Mouse (Mus musculus): Measurements from ENCODE around the gene Lefty2. TPM values are rescaled to one million over a fixed set of nuclear protein-coding genes. Genes with fewer than 3 reads are reported as not detected.
"Not testable (repeated sequence)": the region's sequence is repeated elsewhere in the genome, so short reads cannot be mapped to it uniquely, and the experiment has no call there.

The Lefty2 gene
- total RNA-seq, 2 experiments from 2014 or later: not detected

DNA sequence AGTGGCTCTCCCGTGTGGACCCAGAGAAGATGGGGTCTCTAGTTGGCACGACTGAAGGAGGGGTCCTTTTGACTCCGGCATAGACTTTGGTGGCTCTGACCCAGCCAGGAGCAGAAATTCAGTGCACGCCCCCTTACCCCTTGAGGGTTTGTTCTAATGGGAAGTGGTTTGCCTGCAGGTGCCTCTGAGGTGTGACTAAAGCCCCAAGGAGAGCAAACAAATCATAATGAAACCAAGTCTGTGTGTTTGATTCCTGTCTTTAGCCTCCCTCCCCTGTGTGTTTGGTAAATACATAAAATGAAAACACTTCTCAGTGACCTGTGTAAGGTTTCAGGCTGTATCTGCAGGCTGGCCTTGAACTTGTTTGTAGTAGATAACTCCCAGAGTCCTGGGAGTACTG is 33.4 kb downstream of the Lefty2 start:
- ATAC-seq (replicated peaks; ENCODE audit: low FRiP score, low TSS enrichment, poor library complexity, severe bottlenecking): no peak

DNA sequence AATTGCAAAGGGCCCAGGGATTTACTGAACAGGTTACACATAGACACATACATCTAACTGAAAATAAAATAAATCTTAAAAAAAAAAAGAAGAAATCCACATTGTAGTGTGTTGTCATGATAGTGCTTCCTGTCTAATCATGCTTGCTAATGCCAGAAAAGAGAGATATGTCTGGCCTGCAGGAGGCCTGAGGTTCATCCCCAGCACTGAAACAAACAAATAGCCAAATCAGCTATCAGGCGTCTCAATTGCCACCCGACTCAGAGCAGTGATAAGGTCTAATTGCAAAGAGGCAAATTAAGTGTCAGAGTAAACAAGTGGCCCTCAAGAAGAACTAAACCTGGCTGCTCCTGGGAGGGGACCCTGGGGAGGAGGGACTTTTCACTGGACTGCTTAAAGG is 36.7 kb downstream of the Lefty2 start:
- ATAC-seq (replicated peaks; ENCODE audit: low FRiP score, low TSS enrichment, poor library complexity, severe bottlenecking): peak; percentile 69

DNA sequence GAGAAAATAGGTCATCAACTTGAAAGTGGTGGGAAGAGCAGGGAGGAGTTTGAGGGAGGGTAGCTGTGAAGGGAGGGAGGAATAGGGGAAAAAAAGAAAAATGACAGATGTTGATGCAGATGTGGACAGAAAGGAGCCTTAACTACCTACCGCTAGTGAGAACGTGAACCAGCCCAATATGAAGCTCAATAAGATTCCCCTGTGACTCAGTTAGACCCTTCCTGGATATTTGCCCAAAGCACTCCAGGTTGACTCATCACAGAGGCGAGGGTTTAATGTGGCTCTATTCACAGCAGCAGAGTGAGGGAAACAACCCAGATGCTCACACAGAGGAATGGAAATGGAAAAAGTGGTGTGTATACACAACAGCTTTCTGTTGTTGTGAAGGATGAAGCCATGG is 38.2 kb downstream of the Lefty2 start:
- no peak for ATAC-seq (replicated peaks; ENCODE audit: low FRiP score, low TSS enrichment, poor library complexity, severe bottlenecking)

DNA sequence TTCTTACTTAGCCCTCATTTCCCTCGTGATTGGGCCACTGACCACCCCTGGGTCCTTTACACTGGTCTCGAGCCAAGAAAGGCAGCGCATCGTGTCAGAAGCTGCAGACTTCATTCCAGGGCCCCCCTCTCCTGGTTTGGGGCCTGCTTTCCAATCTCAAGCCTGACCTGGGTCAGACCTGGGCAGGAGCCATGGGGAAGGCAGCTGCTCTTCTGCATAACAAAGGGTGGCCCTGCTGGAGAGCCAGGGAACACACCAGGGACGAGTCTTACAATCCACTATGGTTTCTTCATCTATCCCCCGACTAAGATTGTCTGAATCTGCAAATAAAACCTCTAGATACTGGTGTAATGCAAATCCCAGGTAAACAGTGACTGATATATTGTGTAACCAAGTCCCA is 40.8 kb downstream of the Lefty2 start:
- no peak for ATAC-seq (replicated peaks; ENCODE audit: low FRiP score, low TSS enrichment, poor library complexity, severe bottlenecking)

DNA sequence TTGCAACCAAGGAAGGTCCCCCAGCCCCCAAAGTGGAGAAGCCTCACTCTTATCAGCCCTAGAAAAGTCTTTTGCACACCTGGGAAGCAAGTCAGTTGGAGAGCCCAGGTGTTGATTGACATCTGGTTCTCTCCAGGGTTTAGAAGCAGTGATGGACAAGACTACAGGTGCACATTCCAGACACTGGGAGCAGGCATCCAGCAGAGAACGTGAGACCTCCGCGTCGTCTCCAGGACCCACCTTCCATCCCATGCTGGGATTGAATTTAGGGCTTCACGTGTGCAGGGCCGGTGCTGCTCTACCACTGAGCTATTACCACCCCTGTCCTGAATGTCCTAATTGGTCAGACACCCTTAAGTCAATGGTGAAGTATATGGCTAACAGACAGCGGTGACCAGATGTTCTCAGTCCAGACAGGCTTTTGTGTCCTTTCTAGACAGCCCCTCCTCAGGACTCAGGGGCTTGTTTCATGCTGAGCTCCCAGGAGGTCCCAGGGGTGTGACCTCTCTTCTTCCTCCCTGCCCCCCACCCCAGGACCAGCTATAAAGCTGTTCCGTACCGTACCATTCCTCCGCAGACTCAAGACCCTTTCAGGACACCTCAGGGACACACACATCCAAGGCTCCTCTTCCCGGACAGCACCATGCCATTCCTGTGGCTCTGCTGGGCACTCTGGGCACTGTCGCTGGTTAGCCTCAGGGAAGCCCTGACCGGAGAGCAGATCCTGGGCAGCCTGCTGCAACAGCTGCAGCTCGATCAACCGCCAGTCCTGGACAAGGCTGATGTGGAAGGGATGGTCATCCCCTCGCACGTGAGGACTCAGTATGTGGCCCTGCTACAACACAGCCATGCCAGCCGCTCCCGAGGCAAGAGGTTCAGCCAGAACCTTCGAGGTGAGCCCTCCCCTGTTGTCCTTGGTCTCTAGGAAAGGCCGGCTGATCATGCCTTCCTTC is 41.8 kb downstream of the Lefty2 start, which contains the start of gene Lefty1:
Gene Lefty1, plus strand, starts transcription at position 556 of the 953 bp plus-strand sequence.
- ATAC-seq (replicated peaks; ENCODE audit: low FRiP score, low TSS enrichment, poor library complexity, severe bottlenecking): no peak

DNA sequence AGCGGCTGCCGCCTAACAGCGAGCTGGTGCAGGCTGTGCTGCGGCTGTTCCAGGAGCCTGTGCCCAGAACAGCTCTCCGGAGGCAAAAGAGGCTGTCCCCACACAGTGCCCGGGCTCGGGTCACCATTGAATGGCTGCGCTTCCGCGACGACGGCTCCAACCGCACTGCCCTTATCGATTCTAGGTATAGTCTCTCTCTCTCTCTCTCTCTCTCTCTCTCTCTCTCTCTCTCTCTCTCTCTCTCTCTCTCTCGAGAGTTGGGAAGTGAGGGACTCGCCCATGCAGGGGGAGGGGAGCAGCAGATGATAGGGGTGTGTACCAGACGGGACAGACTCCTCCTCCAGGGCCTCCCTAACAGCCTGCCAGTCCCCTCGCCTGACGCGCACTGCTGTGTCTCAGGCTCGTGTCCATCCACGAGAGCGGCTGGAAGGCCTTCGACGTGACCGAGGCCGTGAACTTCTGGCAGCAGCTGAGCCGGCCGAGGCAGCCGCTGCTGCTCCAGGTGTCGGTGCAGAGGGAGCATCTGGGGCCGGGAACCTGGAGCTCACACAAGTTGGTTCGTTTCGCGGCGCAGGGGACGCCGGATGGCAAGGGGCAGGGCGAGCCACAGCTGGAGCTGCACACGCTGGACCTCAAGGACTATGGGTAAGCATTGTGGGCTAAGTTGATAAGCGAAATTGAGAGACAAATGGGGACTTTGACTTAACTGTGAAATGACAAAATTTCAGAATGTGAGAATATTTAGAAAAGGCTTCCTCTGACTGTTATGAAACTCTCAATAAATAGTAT is 43.9 kb downstream of the Lefty2 start:
- peak; percentile 94 for ATAC-seq (replicated peaks; ENCODE audit: low FRiP score, low TSS enrichment, poor library complexity, severe bottlenecking)

DNA sequence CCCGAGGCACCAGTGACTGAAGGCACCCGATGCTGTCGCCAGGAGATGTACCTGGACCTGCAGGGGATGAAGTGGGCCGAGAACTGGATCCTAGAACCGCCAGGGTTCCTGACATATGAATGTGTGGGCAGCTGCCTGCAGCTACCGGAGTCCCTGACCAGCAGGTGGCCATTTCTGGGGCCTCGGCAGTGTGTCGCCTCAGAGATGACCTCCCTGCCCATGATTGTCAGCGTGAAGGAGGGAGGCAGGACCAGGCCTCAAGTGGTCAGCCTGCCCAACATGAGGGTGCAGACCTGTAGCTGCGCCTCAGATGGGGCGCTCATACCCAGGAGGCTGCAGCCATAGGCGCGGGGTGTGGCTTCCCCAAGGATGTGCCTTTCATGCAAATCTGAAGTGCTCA is 44.7 kb downstream of the Lefty2 start:
- ATAC-seq (replicated peaks; ENCODE audit: low FRiP score, low TSS enrichment, poor library complexity, severe bottlenecking): not testable (repeated sequence)

DNA sequence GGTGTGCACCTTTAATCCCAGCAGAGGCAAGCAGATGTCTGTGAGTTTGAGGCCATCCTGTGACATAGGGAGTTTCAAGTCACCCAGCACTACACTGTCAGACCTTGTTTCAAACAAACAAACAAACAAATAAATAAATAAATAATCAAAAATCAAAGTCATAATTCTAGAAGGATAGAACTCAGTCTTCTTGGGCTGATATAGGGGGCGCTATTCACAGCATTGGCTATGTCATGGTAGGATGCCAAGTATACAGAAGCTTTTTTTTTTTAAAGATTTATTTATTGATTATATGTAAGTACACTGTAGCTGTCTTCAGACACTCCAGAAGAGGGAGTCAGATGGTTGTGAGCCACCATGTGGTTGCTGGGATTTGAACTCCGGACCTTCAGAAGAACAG is 45.9 kb downstream of the Lefty2 start:
- ATAC-seq (replicated peaks; ENCODE audit: low FRiP score, low TSS enrichment, poor library complexity, severe bottlenecking): not testable (repeated sequence)

DNA sequence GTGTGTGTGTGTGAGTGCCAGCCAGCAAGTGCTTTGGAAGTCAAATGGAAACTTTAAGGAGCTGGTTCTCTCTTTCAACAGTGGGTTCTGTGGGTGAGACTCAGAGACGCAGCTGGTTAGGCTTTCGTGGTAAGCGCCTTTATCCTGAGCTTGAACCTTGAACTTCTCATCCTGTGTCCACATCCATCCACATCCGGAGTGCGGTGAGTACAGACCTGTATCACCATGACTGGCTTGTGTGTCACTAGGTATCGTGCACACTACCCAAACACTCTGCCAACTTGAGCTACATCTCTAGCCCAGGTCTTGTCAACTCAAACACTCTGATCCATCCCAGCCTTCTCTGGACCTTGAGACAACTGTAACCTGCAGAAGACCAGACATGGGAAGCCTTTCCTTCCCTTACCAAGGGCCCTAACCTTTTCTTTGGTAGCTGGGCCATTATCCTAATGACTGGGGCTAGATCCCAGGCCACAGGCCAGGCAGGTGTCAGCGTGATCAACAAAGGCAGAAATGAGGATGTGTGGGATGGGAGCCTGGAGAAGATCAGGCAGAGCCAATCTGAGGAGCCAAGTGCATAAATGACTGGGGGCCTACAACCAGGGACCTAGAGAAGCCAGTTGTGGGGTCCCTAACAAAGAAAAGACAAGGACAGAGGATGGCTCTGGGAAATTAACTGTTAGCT is 48.0 kb downstream of the Lefty2 start:
- no peak for ATAC-seq (replicated peaks; ENCODE audit: low FRiP score, low TSS enrichment, poor library complexity, severe bottlenecking)

DNA sequence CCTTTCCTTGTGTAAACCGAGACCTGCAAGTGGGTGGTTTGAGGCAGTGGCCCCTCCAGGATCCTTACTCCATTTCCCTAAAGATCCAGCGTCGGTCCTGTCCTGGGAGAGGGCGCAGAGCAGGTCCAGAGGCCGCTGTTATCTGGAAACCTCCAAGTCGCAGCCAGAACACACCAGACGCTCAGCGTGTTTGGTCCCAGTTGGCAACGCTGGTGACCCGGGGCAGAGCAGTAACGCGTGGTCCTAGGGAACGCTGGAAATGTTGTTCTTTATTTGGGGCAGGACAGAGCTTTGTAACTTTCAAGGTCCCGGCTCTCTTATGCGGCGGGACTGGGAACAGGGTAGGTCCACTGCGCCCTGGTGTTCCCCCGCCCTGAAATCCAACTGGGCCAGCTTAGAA is 48.8 kb downstream of the Lefty2 start:
- ATAC-seq (replicated peaks; ENCODE audit: low FRiP score, low TSS enrichment, poor library complexity, severe bottlenecking): 0 out of 2 replicates have a peak, but pooled peaks have one; percentile 21

DNA sequence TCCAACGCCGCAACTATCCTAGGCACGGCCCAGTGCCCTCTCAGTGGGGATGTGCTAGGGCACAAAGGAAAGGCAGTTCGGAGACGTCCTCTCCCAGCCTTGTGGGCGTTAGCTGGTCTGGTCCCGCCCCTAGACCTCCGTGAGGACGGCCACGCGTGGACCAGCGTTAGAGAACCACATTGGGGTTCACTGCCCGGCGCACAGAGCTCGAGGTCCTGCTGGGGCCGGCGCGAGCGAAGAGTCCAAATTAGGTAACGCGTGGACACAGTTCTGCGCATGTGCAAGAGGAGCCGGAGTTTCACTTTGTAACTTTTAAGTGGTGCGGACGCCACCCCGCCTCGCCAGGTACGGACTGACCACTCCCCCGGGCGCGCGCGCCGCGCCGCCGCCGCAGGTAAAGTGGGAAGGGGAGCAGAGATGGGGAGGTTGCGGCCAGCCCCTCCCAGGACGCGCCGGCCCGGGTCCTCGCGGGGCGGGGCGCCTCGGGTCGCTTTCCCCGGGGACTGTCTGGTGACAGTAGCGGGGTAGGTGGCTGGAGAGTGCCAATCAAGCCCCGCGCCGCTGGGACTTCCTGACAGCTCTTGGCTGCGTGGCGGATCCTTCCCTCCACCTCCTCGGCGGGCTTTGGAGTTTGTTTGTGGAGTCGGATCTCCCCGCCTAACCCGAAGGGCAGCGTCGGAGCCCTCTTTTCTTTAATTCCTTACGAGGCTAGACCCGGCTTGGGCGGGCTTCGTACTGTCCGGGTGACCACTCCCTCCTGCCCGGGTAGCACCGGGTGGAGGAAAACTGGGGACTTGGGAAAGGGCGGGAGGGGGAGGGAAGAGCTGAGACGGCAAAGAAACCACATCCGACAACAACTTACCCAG is 49.5 kb downstream of the Lefty2 start, which contains the start of gene Tmem63a:
Gene Tmem63a, plus strand, starts transcription at position 179 of the 866 bp plus-strand sequence.
- ATAC-seq (replicated peaks; ENCODE audit: low FRiP score, low TSS enrichment, poor library complexity, severe bottlenecking): peak; percentile 46

DNA sequence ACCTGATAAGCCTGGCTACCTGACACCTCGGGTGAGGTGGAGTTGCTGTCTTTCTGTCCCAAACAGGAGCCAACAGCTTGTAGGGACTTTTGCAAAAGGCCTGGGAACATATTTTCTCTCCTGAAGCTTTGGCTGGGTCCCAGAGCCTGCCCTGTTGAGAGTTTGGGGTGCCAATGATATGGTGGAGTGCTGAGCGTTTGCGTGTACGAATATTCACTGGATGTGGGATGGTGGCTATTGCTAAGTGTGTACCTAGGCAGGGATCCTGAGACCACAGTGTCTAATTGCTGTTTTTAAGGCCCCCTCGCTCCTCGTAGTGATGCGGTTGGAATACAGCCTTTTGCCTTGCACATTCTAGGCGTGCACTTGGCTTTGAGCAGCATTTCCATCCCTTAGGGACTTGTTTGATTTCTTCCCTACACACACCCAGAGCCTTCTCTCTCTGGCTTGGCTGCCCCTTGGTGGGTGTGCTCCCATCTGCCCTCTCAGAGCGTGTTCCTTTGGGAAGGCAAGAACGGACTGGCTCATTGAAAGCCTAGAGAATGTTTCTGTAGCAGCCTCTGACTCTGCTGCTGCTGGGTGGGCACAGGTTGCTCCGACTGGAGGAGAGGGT is 50.2 kb downstream of the Lefty2 start:
- no peak for ATAC-seq (replicated peaks; ENCODE audit: low FRiP score, low TSS enrichment, poor library complexity, severe bottlenecking)

DNA sequence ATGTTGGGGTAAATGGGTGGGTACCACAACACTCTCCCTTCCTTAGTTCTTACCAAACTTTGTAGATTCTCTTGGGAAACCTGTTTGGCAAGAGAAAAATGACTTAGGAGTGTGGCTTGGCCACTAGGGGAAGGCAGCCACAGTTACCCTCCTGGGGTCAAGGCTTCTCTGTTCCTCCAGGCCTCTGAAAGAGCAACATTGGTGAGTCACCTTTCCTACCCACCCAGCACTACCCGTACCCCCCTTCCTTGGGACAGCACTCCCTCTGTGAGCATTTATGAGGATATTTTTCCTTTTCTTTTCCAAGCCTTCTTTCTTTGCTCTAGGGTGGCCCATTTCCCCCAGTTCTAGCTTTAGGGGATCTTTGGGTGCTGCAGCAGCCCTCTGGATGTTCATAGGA is 51.0 kb downstream of the Lefty2 start:
- ATAC-seq (replicated peaks; ENCODE audit: low FRiP score, low TSS enrichment, poor library complexity, severe bottlenecking): no peak

DNA sequence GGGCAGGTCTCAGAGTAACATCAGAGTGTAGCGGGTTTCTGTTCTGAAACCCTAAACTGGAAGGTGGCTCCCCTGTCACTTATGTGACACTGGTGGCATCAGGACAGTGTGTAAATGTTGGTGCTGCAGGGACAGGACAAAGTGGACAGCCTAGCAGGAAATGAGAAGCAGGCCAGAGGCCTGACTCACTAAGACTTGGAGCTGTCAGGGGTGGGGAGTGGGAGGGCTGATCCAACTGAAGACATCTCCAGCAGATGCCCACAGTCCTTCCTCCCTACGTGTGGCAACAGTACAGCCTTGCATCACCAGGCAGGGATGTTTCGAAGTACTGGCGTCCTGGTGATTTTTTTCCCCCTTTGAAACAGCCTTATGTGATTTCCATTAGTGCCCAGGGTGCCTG is 51.6 kb downstream of the Lefty2 start:
- ATAC-seq (replicated peaks; ENCODE audit: low FRiP score, low TSS enrichment, poor library complexity, severe bottlenecking): no peak

DNA sequence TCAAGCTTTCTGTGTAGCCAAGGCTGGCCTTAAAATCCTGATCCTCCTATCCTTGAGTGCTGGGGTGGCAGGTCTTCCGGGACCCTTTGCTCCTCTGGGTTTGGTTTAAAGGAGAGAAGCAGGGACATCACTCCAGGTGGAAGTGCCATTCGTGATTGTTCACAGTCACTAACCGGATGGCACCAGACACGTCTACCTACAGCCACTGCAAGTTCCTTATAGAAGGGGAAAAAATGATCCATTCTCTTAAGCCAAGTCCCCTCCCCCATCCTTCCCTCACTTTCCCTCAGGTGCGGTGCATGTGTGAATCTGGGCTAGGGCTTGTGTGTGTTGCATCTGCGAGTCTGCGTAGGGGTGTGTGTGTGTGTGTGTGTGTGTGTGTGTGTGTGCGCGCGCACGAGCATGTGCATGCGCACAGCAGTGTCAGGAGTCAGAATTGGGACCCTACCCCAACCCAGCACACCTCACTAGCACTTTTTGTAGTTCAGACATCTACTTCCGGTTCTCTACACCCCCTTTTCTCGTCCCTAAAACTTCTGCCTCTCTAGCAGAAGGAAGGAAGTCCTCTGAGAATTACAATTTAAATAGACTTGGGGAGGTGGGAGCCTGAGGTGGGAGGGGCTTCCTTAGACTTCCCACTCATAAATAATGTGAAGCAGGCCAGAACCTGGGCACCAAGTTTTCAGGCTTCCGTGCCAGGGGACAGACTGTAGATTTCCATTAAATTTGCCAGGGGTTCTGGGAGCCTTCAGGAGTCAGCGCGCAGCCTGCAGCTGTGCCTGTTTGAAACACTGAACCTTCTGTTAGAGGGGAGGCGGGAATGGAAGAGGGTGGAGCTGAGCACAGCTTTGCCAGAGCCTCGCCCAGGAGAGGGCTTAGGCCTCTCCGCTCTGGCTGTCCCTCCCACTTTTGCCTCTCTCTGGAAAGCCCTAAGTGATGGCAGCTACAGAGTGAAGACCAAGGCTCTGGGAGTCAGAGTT is 52.4 kb downstream of the Lefty2 start:
- peak; percentile 76 for ATAC-seq (replicated peaks; ENCODE audit: low FRiP score, low TSS enrichment, poor library complexity, severe bottlenecking)

DNA sequence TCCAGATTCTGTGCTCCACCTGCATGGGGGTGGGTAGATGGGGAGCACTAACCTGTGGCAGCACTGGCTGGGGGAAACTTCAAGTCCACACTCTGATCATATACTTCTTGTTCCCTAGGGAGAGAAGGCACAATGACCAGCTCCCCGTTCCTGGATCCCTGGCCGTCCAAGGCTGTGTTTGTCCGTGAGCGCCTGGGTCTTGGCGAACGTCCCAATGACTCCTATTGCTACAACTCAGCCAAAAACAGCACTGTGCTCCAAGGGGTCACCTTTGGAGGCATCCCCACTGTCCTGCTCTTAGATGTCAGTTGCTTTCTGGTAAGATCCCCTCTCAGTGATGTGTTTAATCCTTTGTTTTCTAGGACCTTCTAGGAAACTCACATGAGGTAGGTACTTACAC is 53.5 kb downstream of the Lefty2 start:
- ATAC-seq (replicated peaks; ENCODE audit: low FRiP score, low TSS enrichment, poor library complexity, severe bottlenecking): no peak

Measured in megakaryocyte-erythroid progenitor cell, adult 5-6 weeks (primary cell).